Mouse (Mus musculus) cerebellum, adult 9-10 months (tissue): ENCODE data around the gene Rabepk.
"Not testable (repeated sequence)": the region's sequence is repeated elsewhere in the genome, so short reads cannot be mapped to it uniquely, and the experiment has no call there.

Experiments used
- DNase-seq: peaks from one replicate; pipeline ENCODE4 v3.0.0; 2022

The Rabepk gene

DNA sequence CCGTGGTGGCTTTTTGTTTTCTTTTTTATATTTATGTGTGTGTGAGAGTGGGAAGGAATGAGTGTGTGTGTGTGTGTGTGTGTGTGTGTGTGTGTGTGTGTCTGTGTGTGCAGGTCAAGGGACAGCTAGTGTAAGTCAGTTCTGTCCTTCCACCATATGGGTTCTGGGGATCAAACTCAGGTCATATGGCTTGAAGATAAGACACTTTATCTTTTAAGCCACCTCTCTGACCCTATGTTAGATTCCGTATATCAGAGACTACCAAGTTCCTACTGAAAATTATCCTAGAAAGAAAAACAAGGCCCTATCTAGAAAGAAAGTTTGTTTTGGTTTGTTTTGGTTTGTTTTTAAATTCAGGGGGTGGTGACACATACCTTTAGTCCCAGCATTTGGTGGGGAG is 37.5 kb downstream of the Rabepk start:
- DNase-seq, result no peak

DNA sequence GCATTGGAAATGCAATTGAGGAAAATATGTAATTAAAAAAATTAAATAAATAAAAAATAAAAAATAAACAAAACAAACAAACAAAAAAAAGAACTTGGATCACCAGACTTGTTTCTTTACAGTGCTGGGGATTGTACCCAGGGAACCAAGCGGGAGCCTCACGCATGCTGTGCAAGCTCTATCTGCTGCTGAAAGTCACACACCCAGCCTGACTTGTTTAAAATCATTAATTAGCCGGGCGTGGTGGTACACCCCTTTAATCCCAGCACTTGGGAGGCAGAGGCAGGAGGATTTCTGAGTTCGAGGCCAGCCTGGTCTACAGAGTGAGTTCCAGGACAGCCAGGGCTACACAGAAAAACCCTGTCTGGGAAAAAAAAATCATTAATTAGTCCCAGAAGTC is 38.4 kb downstream of the Rabepk start:
- DNase-seq, result not testable (repeated sequence)

DNA sequence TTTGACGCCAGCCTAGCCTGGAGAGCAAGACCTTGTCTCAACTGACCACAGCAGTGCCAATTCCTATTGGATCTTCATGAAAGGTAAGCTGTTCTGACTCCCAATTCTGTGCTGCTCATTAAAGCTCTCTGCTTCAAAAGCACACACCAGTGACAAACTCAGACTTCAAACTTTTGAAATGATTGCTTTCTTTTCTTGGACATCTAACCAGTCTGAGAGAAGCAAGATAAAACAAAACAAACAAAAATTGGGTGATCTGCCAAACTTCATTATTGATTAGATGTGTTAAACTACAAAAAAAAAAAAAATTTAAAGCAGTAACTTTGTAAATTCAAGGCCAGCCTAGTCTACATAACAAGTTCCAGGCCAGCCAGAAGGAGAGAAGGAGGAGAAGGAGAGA is 42.4 kb downstream of the Rabepk start:
- DNase-seq, result no peak

GRCm38 (mm10) chr2:34754551-34755358 is 45.0 kb downstream of the Rabepk start, which contains the start of gene Gapvd1:
Gapvd1 (minus strand) TSS chr2:34755232.
- DNase-seq, result peak; percentile 57

- peak; percentile 82 for DNase-seq
Observed at GRCm38 (mm10) chr2:34753811-34754550, 45.7 kb downstream of the Rabepk start.

GRCm38 (mm10) chr2:34750245-34750644 is 49.5 kb downstream of the Rabepk start:
- no peak for DNase-seq

- DNase-seq, result no peak
Observed at GRCm38 (mm10) chr2:34748479-34748878, 51.2 kb downstream of the Rabepk start.

DNA sequence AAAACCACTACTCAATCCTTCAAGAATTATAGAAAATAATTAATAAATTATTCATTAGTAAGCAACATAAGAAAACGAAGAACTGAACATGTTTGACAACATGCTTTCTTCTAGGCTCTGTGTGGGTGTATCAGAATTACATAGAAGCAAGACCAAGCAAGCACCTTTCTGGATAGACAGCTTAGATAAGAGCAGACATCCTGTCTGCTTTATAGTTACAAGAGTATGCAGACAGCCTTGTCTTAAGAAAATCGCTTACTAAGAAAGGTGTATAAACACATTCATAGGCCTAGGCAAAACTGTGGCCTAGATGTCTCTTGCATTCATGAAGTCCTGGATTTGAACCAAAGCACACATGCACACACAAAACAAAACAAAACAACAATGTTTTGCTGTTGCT is 54.0 kb downstream of the Rabepk start:
- no peak for DNase-seq

DNA sequence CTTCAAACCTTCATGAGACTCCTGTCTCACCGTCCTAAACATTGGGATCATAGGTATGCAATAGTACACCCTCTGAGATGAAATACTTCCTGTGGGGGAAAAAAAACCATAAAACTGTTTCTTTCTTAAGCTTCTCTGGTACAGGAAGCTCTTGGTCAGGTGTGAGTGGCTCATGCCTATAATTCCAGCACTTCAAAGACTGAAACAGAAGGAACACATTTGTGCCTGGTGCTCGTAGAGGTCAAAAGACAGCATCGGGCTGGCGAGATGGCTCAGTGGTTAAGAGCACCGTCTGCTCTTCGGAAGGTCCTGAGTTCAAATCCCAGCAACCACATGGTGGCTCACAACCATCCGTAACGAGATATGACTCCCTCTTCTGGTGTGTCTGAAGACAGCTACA is 55.2 kb downstream of the Rabepk start:
- DNase-seq, result no peak

- no peak for DNase-seq
Observed at GRCm38 (mm10) chr2:34742675-34743074, 57.0 kb downstream of the Rabepk start.

DNA sequence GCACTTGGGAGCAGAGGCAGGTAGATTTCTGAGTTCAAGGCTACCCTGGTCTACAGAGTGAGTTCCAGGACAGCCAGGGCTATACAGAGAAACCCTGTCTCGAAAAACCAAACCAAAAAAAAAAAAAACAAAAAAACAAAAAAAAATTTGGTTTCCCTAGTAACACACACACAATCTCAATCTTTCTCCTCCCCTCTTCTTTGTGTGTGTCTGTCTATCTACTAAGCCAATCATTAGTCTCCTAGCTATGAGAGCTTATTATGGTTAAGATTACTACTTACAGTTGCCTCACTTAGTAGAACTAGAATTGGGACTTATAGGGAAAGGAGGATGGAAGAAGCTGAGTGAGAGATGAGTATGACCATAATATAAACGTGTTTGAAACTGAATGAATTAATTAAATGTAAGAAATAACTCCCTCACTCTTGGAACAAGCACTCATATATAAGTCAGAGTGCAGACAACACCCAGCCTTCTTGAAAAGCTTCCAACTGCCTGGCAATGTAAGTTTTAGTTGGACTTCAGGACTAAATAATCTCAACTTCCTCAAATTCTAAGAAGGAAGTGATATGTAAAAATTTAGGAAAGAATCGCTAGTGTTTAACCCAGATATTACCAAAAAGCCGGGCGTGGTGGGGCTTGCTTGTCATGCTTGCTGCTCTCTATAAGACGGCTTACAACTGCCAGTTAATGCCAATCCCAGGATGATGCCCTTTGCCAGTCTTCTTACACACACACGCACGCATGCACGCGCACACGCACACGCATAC is 58.1 kb downstream of the Rabepk start:
- DNase-seq, result no peak

- no peak for DNase-seq
Observed at GRCm38 (mm10) chr2:34739684-34740391, 59.9 kb downstream of the Rabepk start.

DNA sequence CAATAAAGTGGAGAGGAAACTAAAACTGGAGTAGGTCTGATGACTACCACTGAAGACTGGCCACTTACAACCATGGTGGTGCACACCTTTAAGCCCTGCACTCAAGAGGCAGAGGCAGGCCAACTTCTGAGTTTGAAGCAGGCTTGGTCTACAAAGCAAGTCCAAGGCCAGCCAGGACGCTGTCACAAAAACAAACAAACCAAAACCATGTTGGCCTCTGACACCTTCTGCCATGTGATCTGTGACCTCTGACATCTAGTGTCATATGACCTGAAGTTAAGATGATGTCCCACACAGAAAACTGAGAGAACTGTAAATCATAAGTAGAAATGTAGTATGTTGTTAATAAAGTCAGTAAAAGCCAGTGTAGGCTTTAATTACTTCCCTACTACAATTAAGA is 61.8 kb downstream of the Rabepk start:
- DNase-seq, result no peak

DNA sequence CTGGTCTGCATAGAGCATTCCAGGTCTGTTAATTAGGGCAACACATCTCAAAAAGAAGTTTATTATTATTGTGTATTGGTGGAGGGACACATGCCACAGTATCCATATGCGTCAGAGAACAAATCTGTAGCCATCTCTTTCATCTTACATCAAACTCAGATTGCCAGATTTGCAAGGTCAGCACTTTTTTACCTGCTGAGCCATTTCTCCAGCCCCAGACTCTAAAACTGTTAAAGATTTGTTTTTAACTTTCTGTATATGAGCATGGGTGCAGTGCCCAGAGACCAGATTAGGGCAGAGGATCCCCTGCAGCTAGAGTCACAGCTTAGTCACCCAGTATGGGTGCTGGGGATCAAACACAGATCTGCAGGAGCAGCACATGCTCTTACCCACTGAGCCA is 63.1 kb downstream of the Rabepk start:
- DNase-seq, result no peak
